Mouse (Mus musculus) cerebellum, adult 8-10 months (tissue): ENCODE results near the gene Nckap5.
A peak's percentile ranks its signal among the peaks of the same experiment; 100 is the strongest.

Experiments used
- DNase-seq: peaks from one replicate; pipeline ENCODE4 v3.0.0; 2022

Nckap5 gene

GRCm38 (mm10) chr1:126469818-126470544 lies 360.6 kb downstream of the Nckap5 start:
- peak; percentile 27 for DNase-seq

GRCm38 (mm10) chr1:126461527-126462354 lies 368.9 kb downstream of the Nckap5 start:
- DNase-seq = no peak

GRCm38 (mm10) chr1:126457739-126458138 lies 372.9 kb downstream of the Nckap5 start:
- DNase-seq = no peak

GRCm38 (mm10) chr1:126454504-126455173 lies 376.0 kb downstream of the Nckap5 start:
- DNase-seq = peak; percentile 77

GRCm38 (mm10) chr1:126451472-126451871 lies 379.1 kb downstream of the Nckap5 start:
- no peak for DNase-seq

- no peak for DNase-seq
Measured at GRCm38 (mm10) chr1:126449424-126449823, 381.2 kb downstream of the Nckap5 start.

GRCm38 (mm10) chr1:126443890-126444289 lies 386.7 kb downstream of the Nckap5 start:
- no peak for DNase-seq

GRCm38 (mm10) chr1:126442723-126443122 lies 387.9 kb downstream of the Nckap5 start:
- DNase-seq = no peak

- DNase-seq = no peak
Measured at GRCm38 (mm10) chr1:126438000-126438572, 392.5 kb downstream of the Nckap5 start.

GRCm38 (mm10) chr1:126436937-126437667 lies 393.5 kb downstream of the Nckap5 start:
- DNase-seq = no peak

GRCm38 (mm10) chr1:126432285-126432684 lies 398.3 kb downstream of the Nckap5 start:
- no peak for DNase-seq

GRCm38 (mm10) chr1:126431594-126431993 lies 399.0 kb downstream of the Nckap5 start:
- peak; percentile 43 for DNase-seq

- no peak for DNase-seq
Measured at GRCm38 (mm10) chr1:126411426-126411825, 419.2 kb downstream of the Nckap5 start.

GRCm38 (mm10) chr1:126407886-126408285 lies 422.7 kb downstream of the Nckap5 start:
- no peak for DNase-seq

- no peak for DNase-seq
Measured at GRCm38 (mm10) chr1:126405543-126405942, 425.1 kb downstream of the Nckap5 start.

GRCm38 (mm10) chr1:126403970-126404369 lies 426.6 kb downstream of the Nckap5 start:
- DNase-seq = no peak

GRCm38 (mm10) chr1:126391204-126391603 lies 439.4 kb downstream of the Nckap5 start:
- no peak for DNase-seq

- no peak for DNase-seq
Measured at GRCm38 (mm10) chr1:126377339-126377980, 453.1 kb downstream of the Nckap5 start.

GRCm38 (mm10) chr1:126366736-126367135 lies 463.9 kb downstream of the Nckap5 start:
- no peak for DNase-seq

GRCm38 (mm10) chr1:126364556-126364955 lies 466.0 kb downstream of the Nckap5 start:
- no peak for DNase-seq

- DNase-seq = no peak
Measured at GRCm38 (mm10) chr1:126360531-126361220, 469.9 kb downstream of the Nckap5 start.
